Comparison of ENCODE assay signal across 10 mouse cellular contexts in genomic region chr9:100194604-100195444, GRCm38 (mm10).
DNase-seq lines count a peak whose midpoint lies in the region; ATAC-seq and TF ChIP-seq lines count a peak whose summit lies in the region.
"Had no signal": no experiment of that assay in that cellular context is flagged by ENCODE, and none has a peak within 500 bp of the region (broad histone marks: within the 10 kb centered on the region; RNA-seq: fewer than 3 reads in every experiment).

No protein-coding gene starts in this region.

- H3K27ac ChIP-seq in lung, embryonic 14.5 days (ENCODE audit: low read depth) = no peak overlapping the region
- no peak overlapping the region for H3K27ac ChIP-seq in hindbrain, embryonic 15.5 days (replicated peaks)

- no peak overlapping the region for H3K4me2 ChIP-seq in lung, embryonic 14.5 days
- H3K4me2 ChIP-seq in hindbrain, embryonic 15.5 days = peak overlapping the region; percentile 3; the same call in 1 of the 2 replicates

- 65% methylated on average over 11 of the region's 11 CpGs for WGBS in lung, embryonic 14.5 days
- WGBS in hindbrain, embryonic 15.5 days = 40% methylated on average over 11 of the region's 11 CpGs

- H3K9ac ChIP-seq in lung, embryonic 14.5 days = no peak overlapping the region
- no peak overlapping the region for H3K9ac ChIP-seq in hindbrain, embryonic 15.5 days

- no peak for TF ChIP-seq CTCF in lung, embryonic 14.5 days (IDR thresholded peaks at IDR 0.05; ENCODE audit: low read depth)

- no peaks in the 10 kb centered on the region for H3K27me3 ChIP-seq in lung, embryonic 14.5 days (ENCODE audit: insufficient read depth, low read length)
- H3K27me3 ChIP-seq in hindbrain, embryonic 15.5 days = no peaks in the 10 kb centered on the region

- H3K4me1 ChIP-seq in lung, embryonic 14.5 days (ENCODE audit: insufficient read depth) = no peaks in the 10 kb centered on the region
- H3K4me1 ChIP-seq in hindbrain, embryonic 15.5 days (replicated peaks) = peaks cover 7% of the 10 kb centered on the region

- H3K9me3 ChIP-seq in lung, embryonic 14.5 days (ENCODE audit: low read depth, low read length) = no peaks in the 10 kb centered on the region
- no peaks in the 10 kb centered on the region for H3K9me3 ChIP-seq in hindbrain, embryonic 15.5 days

- no peaks in the 10 kb centered on the region for H3K36me3 ChIP-seq in lung, embryonic 14.5 days (ENCODE audit: insufficient read depth)
- no peaks in the 10 kb centered on the region for H3K36me3 ChIP-seq in hindbrain, embryonic 15.5 days

- DNase-seq in cerebellum, postnatal 10 days = peak; percentile 53 to 61
- no peak for DNase-seq in cerebellum, adult 18-20 months
- DNase-seq in lung, embryonic 14.5 days = peak; percentile 44
- DNase-seq in lung, postnatal 10 days = no peak
- DNase-seq in retina, embryonic 14.5 days (ENCODE audit: low spot score) = peak; percentile 13
- DNase-seq in left cerebral cortex, adult 18-20 months (ENCODE audit: low spot score in 2 of 2) = no peak
- DNase-seq in layer of hippocampus, adult 11-12 months (ENCODE audit: low spot score) = no peak
- DNase-seq: layer of hippocampus, adult 9-11 months; lung, adult 2 months had no signal

- no peak for ATAC-seq in lung, embryonic 14.5 days (ENCODE audit: insufficient read depth)
- peak; percentile 78 for ATAC-seq in hindbrain, embryonic 15.5 days (ENCODE audit: low FRiP score, low read depth)

- no peak overlapping the region for H3K4me3 ChIP-seq in lung, embryonic 14.5 days (ENCODE audit: low read depth, low read length)
- H3K4me3 ChIP-seq in hindbrain, embryonic 15.5 days = no peak overlapping the region

Comparison
In these comparisons a context has a peak if more than half of its experiments do, and no peak if none do; other contexts are left out.
1. DNase-seq: peak in cerebellum, postnatal 10 days (2 of 2), lung, embryonic 14.5 days (single experiment) and retina, embryonic 14.5 days (single experiment); none in cerebellum, adult 18-20 months (0 of 2), lung, postnatal 10 days (single experiment), left cerebral cortex, adult 18-20 months (0 of 2) and layer of hippocampus, adult 11-12 months (single experiment).